Mouse (Mus musculus) testis, adult 2 months (tissue): ENCODE results near the gene Tnfsf9.

Experiments used
- CTCF ChIP-seq: fragments of 200-500 bp; IDR thresholded peaks from 2 replicates; pipeline ENCODE4 v1.5.1; 2012; ENCODE audit warnings: low read depth, mild to moderate bottlenecking, inconsistent platforms, low read length, moderate library complexity; ENCODE audit not compliant: control insufficient read depth, insufficient read depth, insufficient replicate concordance
- POLR2A ChIP-seq: fragments of 200-500 bp; IDR thresholded peaks from 2 replicates; pipeline ENCODE4 v1.6.1; 2012; ENCODE audit warnings: low read depth, mild to moderate bottlenecking, inconsistent platforms, low read length, moderate library complexity; ENCODE audit not compliant: control insufficient read depth

DNA sequence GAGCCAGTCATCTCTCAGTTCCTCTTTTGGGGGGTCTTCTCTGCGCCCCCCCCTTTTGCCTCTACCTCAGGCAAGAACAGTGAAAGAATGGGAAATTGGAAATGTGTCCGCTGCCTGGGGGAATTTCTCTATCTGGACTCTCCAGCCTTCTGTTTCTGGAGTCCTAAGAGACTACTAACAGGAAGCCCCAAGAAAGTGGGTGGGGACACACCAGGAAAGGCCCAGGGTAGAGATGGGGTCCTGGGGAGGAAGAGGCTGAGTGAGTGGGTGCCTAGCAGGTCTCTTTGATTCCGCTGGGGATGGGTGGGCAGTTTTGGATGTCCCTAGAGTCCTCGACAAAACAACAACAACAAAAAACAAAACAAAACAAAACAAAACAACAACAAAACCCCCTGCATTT, 629 bp upstream of the Tnfsf9 start:
- TF ChIP-seq CTCF: no peak
- TF ChIP-seq POLR2A: no peak
